Mouse (Mus musculus) olfactory bulb, adult 2 months (tissue): ENCODE data around the gene Mdga1. TPM values are rescaled to one million over a fixed set of nuclear protein-coding genes. Genes with fewer than 3 reads are reported as not detected.

Source experiments
- H3K27ac ChIP-seq: fragments of 200-500 bp; 2 replicates; pipeline ENCODE4 v1.5.1; 2012; ENCODE audit warnings: low read depth, low read length; ENCODE audit not compliant: insufficient read depth
- H3K4me1 ChIP-seq: fragments of 200-500 bp; 2 replicates; pipeline ENCODE4 v1.6.1; 2012; ENCODE audit warnings: low read length; ENCODE audit not compliant: control insufficient read depth, insufficient read depth
- H3K4me3 ChIP-seq: fragments of 200-500 bp; 2 replicates; pipeline ENCODE4 v1.5.1; 2012; ENCODE audit warnings: mild to moderate bottlenecking, low read depth, low read length, moderate library complexity; ENCODE audit not compliant: insufficient read depth
- CTCF ChIP-seq: fragments of 200-500 bp; IDR thresholded peaks from 2 replicates; pipeline ENCODE4 v1.5.1; 2012; ENCODE audit warnings: low read depth, mild to moderate bottlenecking, low read length, moderate library complexity; ENCODE audit not compliant: insufficient read depth
- POLR2A ChIP-seq: fragments of 200-500 bp; IDR thresholded peaks from 2 replicates; pipeline ENCODE4 v1.6.1; 2012; ENCODE audit warnings: mild to moderate bottlenecking, low read depth, low read length, moderate library complexity; ENCODE audit not compliant: insufficient read depth
- WGBS: fragments of 180-500 bp; shearing (Covaris S2); methylation state at CpG from one replicate; pipeline ENCODE4 v1.1.7; 2018; 5-methylcytosine and 5-hydroxymethylcytosine counted together
- polyA plus RNA-seq: library from polyadenylated mRNA; stranded (reverse); fragments of >200 nt; gene quantifications from 2 replicates; pipeline ENCODE4 v1.2.4, GENCODE M21; 2012; ENCODE audit warnings: low replicate concordance; ENCODE audit not compliant: missing spikeins, insufficient read depth, insufficient read length

The Mdga1 gene
- polyA plus RNA-seq, 1 experiment: not detected

DNA sequence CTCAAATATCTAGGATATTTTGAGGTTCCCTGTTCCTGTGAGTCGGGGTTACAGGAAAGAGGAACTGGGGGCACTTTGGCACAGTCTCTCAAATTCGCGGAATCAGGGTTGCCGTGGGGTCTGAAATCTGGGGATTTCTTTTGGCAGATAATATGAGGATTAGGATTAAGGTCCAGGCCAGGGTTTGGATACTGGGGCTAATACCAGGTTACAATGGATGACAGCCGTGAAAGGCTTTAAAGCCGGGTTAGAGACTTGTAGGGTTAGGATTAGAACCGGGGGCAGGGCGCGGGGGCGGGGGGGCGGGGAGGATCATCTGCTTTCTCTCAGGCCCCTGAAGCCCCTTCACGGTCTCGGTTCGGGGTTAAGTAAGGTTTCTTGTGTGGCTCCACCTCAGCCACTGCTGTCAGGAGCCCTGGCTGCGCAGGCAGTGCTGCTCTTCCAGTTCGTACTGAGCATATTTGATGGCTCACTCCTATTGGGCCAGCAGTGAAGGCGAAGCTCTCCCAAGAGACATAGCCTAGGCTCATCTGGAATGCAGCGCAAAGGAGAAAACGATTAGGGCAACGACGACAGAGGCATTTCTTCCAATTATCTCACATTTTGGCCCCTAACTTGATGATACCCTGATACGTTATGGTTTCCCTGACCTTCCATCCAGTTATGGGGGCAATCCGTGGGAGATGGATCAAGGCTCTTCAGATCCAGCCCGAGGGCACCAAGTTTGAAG lies 28.8 kb upstream of the Mdga1 start:
- Histone ChIP-seq H3K4me3 (no peak overlapping the region), H3K4me1 (no peaks in the 10 kb centered on the region), H3K27ac (no peak overlapping the region)
- WGBS: 81% methylated on average over 24 of the region's 24 CpGs
- no peak for TF ChIP-seq CTCF

DNA sequence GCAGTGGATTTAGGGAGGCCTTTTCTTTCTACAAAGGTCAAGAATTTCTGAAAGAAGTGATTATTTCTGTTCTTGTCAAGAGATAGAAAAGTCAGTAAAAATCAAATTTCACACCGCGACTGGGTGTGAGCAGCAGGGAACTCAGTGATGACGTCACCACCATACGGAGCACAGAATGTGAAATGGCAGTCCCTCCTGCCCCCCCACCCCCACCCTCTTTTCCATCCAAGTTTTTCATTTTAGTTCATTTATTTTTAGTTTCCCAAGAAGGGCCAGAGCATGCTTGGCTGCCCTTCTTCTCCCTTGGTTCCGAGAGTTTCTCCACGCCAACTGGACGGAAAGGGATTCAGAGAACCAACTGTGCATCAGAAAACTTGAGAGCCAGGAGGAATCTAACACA lies 27.8 kb upstream of the Mdga1 start:
- WGBS: 74% methylated on average over 7 of the region's 7 CpGs
- TF ChIP-seq CTCF: no peak
- TF ChIP-seq POLR2A: no peak
- Histone ChIP-seq H3K4me3 (no peak overlapping the region), H3K27ac (no peak overlapping the region), H3K4me1 (no peaks in the 10 kb centered on the region)

DNA sequence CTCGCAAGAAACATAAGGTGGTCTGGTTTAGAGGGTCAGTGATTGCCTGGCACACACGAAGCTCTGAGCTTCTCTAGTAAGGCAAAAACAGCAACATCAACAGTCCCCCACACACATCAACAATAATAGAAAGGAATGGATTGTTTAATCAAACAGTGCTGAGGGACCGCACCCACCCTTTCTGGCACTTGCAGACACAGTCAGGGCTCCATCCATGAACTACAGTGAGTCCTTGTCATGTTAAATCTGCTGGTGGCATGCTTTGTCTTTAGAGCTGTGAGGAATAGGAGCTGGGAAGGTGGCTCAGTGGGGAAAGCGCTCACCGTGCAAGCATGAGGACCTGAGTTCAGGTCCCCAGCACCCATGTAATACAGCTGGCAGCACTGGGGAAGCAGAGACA lies 26.1 kb upstream of the Mdga1 start:
- Histone ChIP-seq H3K4me3 (no peak overlapping the region), H3K27ac (no peak overlapping the region), H3K4me1 (no peaks in the 10 kb centered on the region)
- TF ChIP-seq CTCF: no peak
- no peak for TF ChIP-seq POLR2A
- 92% methylated on average over 5 of the region's 5 CpGs for whole genome bisulfite sequencing

DNA sequence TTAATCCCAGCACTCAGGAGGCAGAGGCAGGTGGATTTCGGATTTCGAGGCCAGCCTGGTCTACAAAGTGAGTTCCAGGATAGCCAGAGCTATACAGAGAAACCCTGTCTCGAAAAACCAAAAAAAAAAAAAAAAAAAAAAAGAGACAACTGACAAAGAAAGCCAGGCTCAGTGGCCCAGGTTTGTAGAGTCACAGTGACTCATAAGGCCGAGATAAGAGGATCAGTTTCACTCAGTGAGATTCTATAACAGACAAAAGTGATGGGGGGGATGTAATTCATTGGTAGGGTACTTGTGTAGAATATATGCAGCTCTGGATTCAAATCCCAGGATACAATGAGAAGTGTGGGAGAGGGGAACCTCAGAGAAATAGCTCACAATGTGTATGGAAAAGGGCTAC lies 24.6 kb upstream of the Mdga1 start:
- no peak overlapping the region for H3K4me3 ChIP-seq
- TF ChIP-seq CTCF (no peak), POLR2A (no peak)
- 88% methylated on average over 4 of the region's 4 CpGs for WGBS

DNA sequence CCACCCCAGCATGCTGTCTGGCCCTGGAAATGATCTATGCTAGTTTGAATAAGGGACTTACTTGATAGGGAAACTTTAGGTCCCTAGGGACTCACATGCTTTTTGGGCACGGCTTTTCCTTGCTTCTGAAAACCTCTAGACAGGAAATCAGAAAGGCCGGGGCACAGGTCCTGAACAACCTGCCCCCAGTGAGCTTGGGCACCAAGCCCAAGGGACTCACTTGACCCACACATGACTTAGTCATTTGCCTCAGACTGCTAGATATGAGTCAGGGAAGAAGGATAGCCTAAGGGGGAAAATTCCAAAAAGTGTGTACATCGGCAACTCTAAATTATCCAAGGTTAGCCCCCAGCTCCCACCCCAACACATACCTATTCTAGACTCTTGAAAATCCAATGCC lies 24.1 kb upstream of the Mdga1 start:
- WGBS: 88% methylated on average over 3 of the region's 3 CpGs
- no peak overlapping the region for H3K27ac ChIP-seq
- no peak overlapping the region for H3K4me3 ChIP-seq
- H3K4me1 ChIP-seq: no peaks in the 10 kb centered on the region
- TF ChIP-seq POLR2A (no peak), CTCF (no peak)

More for the DNA sequence above, 24.6 kb upstream of the Mdga1 start:
- Histone ChIP-seq H3K27ac (no peak overlapping the region), H3K4me1 (no peaks in the 10 kb centered on the region)

DNA sequence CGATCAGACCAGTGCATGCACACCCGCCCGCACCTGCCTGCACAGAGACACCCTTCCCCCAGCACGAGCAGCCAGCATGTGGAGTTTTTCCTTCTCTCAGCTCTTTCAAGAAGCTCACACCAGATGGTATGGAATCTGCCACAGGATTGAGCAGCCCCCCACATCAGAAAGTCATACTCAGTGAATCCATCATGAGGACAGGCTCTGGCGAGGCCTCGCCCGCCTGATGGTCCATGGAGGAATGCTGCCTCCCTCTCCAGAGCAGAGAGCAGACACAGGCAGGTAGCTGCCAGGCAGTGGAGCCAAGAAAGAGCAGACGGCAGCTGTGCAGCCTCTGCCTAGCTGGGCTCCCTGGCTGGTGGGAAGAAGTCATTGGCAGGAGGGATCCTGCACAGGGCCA lies 23.6 kb upstream of the Mdga1 start:
- H3K4me1 ChIP-seq: no peaks in the 10 kb centered on the region
- no peak overlapping the region for H3K4me3 ChIP-seq
- no peak overlapping the region for H3K27ac ChIP-seq
- no peak for TF ChIP-seq CTCF
- WGBS: 87% methylated on average over 8 of the region's 8 CpGs

DNA sequence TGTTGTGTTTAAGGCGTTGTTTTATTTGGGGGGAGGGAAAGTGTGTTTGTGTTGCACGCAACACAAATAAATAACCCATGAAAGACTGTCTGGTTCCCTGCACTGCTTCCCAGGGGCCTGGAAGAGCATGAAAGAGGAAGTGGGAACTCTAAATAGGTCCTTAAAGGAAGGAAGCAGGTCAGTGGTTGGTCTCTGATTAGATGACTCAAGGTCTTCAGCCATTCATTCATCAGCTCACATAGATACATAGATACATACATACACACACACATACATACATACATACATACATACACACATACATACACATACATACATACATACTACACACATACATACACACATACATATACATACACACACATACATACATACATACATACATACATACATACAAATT lies 21.0 kb upstream of the Mdga1 start:
- TF ChIP-seq CTCF: no peak
- TF ChIP-seq POLR2A: no peak
- Histone ChIP-seq H3K4me3 (no peak overlapping the region), H3K27ac (no peak overlapping the region), H3K4me1 (no peaks in the 10 kb centered on the region)
- 86% methylated on average over 2 of the region's 2 CpGs for WGBS

DNA sequence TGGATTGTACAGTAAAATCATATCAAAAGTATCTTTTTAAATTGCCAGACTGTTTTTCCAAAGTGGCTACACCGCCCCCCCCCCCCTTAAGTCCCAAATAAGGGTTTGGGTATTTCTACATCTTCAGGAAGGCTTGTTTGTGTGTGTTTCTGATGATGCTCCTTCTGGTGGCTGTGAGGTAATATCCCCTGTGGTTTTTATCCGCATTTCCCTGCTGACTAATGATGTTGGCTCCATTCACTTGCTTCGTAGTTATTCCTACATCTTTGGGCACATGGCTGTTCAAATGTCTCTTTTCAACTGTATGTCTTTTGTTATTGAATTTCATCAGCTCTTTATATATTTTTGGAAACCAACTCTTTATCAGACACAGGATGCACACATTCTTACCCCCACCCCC lies 20.2 kb upstream of the Mdga1 start:
- 92% methylated on average over 3 of the region's 3 CpGs for whole genome bisulfite sequencing
- H3K4me3 ChIP-seq: no peak overlapping the region
- no peak overlapping the region for H3K27ac ChIP-seq
- no peaks in the 10 kb centered on the region for H3K4me1 ChIP-seq
- TF ChIP-seq POLR2A (no peak), CTCF (no peak)

DNA sequence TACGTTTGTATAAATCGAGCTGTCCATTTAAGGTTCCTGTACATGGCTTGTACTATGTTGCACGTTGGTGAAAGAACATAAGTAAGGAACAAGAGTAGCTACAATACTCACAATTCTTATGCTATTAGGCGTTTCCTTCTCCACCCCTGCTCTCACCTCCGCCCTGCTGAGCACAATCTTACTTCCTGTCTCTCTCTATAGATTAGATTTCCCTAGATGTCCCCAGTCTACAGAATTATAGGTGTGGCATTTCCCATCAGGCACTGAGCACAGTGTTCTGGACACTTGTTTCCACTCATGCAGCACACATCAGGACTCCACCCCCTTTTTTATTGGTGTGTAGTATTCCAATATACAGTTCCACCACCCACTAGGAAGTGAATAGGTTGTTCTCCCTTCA lies 19.8 kb upstream of the Mdga1 start:
- 93% methylated on average over 5 of the region's 5 CpGs for WGBS
- Histone ChIP-seq H3K27ac (no peak overlapping the region), H3K4me1 (no peaks in the 10 kb centered on the region), H3K4me3 (no peak overlapping the region)
- no peak for TF ChIP-seq POLR2A
- TF ChIP-seq CTCF: no peak

DNA sequence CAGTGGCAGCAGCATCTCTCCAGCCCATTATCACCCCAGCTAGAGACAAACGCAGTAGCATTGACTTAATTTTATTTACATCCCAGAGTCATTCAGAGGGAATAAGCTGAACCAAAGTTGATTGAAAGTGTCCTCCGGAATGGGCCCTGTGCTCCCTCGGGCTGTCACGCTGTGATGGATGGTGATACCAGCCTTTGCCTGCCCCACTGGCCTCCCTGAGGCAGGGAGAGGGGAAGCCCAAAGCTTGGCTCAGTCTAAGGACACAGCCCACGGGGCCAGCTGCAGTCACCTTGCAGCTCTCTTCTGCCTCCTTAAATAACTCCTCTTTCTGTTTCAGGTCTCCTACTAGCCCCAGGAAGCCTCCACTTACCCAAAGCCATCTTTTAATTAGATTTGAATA lies 18.3 kb upstream of the Mdga1 start:
- H3K27ac ChIP-seq: no peak overlapping the region
- TF ChIP-seq CTCF (no peak), POLR2A (no peak)
- H3K4me3 ChIP-seq: no peak overlapping the region
- WGBS: 89% methylated on average over 5 of the region's 5 CpGs
- no peaks in the 10 kb centered on the region for H3K4me1 ChIP-seq
